8 mouse cellular contexts compared by ENCODE assay signal in the genomic region with DNA sequence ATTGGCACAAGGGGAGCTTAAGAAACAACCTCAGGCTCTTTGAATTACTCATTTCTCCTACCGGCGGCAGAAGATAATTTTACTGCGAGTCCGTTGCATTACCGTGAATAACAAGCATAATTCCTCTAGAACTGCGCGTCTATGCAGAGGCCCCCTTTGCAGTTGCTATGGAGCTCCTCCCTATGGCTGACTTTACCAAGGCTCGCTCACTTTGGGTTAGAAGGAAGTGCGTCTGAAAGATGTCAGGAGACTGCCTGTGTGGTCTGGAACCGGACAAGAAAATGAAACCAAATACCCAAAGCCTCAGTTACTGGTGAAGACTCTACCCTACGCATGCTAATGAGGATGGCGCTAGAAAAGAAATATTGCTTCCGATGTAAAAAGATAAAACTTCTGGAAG.
DNase-seq lines count a peak whose midpoint lies in the region; ATAC-seq and TF ChIP-seq lines count a peak whose summit lies in the region.

No protein-coding gene starts in this region.

- H3K36me3 ChIP-seq in erythroblast, embryonic 14.5 days (ENCODE audit: control insufficient read depth), result no peaks in the 10 kb centered on the region
- no peaks in the 10 kb centered on the region for H3K36me3 ChIP-seq in liver, embryonic 14.5 days (replicated peaks; ENCODE audit: control insufficient read depth, insufficient read depth, low read depth)

- peak overlapping the region; percentile 4 for H3K4me3 ChIP-seq in erythroblast, embryonic 14.5 days (replicated peaks)
- 0 out of 4 replicates have a peak overlapping the region, but pooled peaks of 1 of the 2 experiments have one; percentile 14 for H3K4me3 ChIP-seq in liver, embryonic 14.5 days (ENCODE audit: insufficient read depth in 1 of 2, low read depth in 2 of 2, low read length in 2 of 2)

- TF ChIP-seq CTCF in liver, embryonic 14.5 days (IDR thresholded peaks at IDR 0.05; ENCODE audit: low read depth), result peak; percentile 15; the same call in 1 of the 2 replicates

- H3K27me3 ChIP-seq in erythroblast, embryonic 14.5 days (ENCODE audit: control insufficient read depth), result no peaks in the 10 kb centered on the region
- no peaks in the 10 kb centered on the region for H3K27me3 ChIP-seq in liver, embryonic 14.5 days (ENCODE audit: control insufficient read depth, insufficient read depth, low read length)

- DNase-seq in retina, postnatal 1 day, result peak; percentile 9
- DNase-seq in retina, embryonic 14.5 days (ENCODE audit: low spot score), result no peak
- peak in 1 of 3 experiments; percentile 6 for DNase-seq in liver, embryonic 14.5 days (ENCODE audit: low read depth in 3 of 3, low spot score in 3 of 3)
- peak; percentile 40 for DNase-seq in thymus, postnatal 4 days
- no peak for DNase-seq in gastrocnemius, postnatal 14 days
- DNase-seq in heart, postnatal 25 days (ENCODE audit: low spot score), result no peak

- 34% methylated on average over 13 of the region's 13 CpGs for WGBS in liver, embryonic 14.5 days (ENCODE audit: insufficient replicate concordance)

- no peaks in the 10 kb centered on the region for H3K9me3 ChIP-seq in erythroblast, embryonic 14.5 days (ENCODE audit: control insufficient read depth, low read length)
- H3K9me3 ChIP-seq in liver, embryonic 14.5 days (ENCODE audit: control insufficient read depth, low read length), result no peaks in the 10 kb centered on the region

- intact Hi-C loops in gastrocnemius, postnatal 14 days (cut with DNase I; ENCODE audit: low total_unique reads), result no loop called here
- intact Hi-C loops in heart, postnatal 25 days (cut with DNase I), result no loop called here

- H3K27ac ChIP-seq in liver, embryonic 14.5 days, result no peak overlapping the region

- no peak overlapping the region for H3K9ac ChIP-seq in liver, embryonic 14.5 days (replicated peaks)

- no peak for TF ChIP-seq EP300 in liver, embryonic 14.5 days (IDR thresholded peaks at IDR 0.05; ENCODE audit: low read depth)

- no peaks in the 10 kb centered on the region for H3K4me1 ChIP-seq in erythroblast, embryonic 14.5 days (ENCODE audit: control insufficient read depth)
- no peaks in the 10 kb centered on the region for H3K4me1 ChIP-seq in liver, embryonic 14.5 days (replicated peaks; ENCODE audit: control insufficient read depth in 2 of 2, insufficient read depth in 2 of 2, low read length in 1 of 2)

- no peak for ATAC-seq in erythroblast, adult 5-6 weeks (replicated peaks; ENCODE audit: low FRiP score, poor library complexity, severe bottlenecking)
- ATAC-seq in liver, embryonic 14.5 days (ENCODE audit: insufficient read depth), result no peak

- H3K4me2 ChIP-seq in liver, embryonic 14.5 days (ENCODE audit: low read depth), result peak overlapping the region; percentile 47

Comparison
In these comparisons a context has a peak if more than half of its experiments do, and no peak if none do; other contexts are left out.
1. DNase-seq: peak in retina, postnatal 1 day (single experiment) and thymus, postnatal 4 days (single experiment); none in retina, embryonic 14.5 days (single experiment), gastrocnemius, postnatal 14 days (single experiment) and heart, postnatal 25 days (single experiment).